Mouse (Mus musculus): Measurements from ENCODE around the gene Eml2. TPM values are rescaled to one million over a fixed set of nuclear protein-coding genes. Genes with fewer than 3 reads are reported as not detected.

Gene Eml2
- polyA plus RNA-seq, 1 experiment from 2014 or later = 4.0 TPM

DNA sequence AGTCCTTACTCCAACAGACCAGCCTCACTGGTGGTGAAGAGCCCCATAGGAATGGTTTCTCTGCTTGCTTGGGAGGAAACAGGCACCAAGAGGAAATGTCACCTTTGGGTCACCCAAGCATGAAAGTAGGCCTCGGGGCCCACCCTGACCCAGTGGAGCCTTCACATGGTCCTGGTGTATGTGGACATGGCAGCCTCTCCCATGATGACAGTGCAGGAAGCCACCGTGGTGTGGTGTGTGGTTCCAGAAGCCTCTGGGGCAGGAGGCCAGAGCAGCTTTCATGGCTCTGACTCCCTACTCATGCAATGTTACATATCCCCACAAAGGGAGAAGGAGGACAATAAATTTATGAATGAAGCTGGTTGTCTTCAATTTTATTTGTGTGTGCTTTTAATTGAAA lies 71.3 kb downstream of the Eml2 start:
- Histone ChIP-seq H3K9ac (ENCODE audit: low read depth, low read length) (no peak overlapping the region; the same call in 1 of the 2 replicates), H3K27me3 (ENCODE audit: control insufficient read depth, insufficient read depth, low read depth, low read length) (no peaks in the 10 kb centered on the region), H3K36me3 (ENCODE audit: control insufficient read depth, insufficient read depth) (peaks cover 3% of the 10 kb centered on the region; the same call in 1 of the 2 replicates), H3K4me2 (ENCODE audit: low read depth, low read length) (no peak overlapping the region), H3K4me1 (ENCODE audit: control insufficient read depth, low read depth, low read length) (peaks cover 30% of the 10 kb centered on the region), H3K9me3 (replicated peaks; ENCODE audit: control insufficient read depth, low read length) (no peaks in the 10 kb centered on the region), H3K4me3 (ENCODE audit: low read depth, low read length) (no peak overlapping the region), H3K27ac (ENCODE audit: low read length) (peak overlapping the region; percentile 71; the same call in 1 of the 2 replicates)
- 74% methylated on average over 2 of the region's 2 CpGs for WGBS (ENCODE audit: insufficient replicate concordance)
- ATAC-seq (ENCODE audit: low read depth) = no peak

GRCm38 (mm10) chr7:19252078-19252477 lies 75.9 kb downstream of the Eml2 start:
- Histone ChIP-seq H3K4me2 (ENCODE audit: low read depth, low read length) (no peak overlapping the region), H3K9ac (ENCODE audit: low read depth, low read length) (no peak overlapping the region), H3K4me1 (ENCODE audit: control insufficient read depth, low read depth, low read length) (peaks cover 13% of the 10 kb centered on the region), H3K27ac (ENCODE audit: low read length) (no peak overlapping the region), H3K27me3 (ENCODE audit: control insufficient read depth, insufficient read depth, low read depth, low read length) (no peaks in the 10 kb centered on the region), H3K36me3 (ENCODE audit: control insufficient read depth, insufficient read depth) (peaks cover 3% of the 10 kb centered on the region), H3K4me3 (ENCODE audit: low read depth, low read length) (no peak overlapping the region), H3K9me3 (replicated peaks; ENCODE audit: control insufficient read depth, low read length) (no peaks in the 10 kb centered on the region)
- 63% methylated on average over 4 of the region's 4 CpGs for WGBS (ENCODE audit: insufficient replicate concordance)
- ATAC-seq (ENCODE audit: low read depth) = no peak

DNA sequence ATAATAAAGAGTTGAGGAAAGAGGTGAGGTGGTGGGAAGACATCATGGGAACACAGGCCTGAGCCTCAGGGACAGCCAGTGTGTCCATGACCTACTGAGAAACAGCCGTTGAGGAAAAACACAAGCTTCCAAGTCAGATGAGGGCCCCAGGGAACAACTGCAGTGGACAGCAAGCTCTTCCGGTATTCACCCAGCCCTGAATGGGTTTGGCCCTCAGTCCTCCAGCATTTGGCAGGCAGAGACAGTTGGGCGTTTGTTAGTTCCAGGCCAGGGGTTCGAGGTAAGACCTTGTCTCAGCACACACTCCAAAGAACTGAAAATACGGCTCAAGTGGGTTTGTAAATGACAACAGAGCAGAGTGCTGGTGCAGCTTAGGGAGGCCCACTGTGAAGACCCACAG lies 77.2 kb downstream of the Eml2 start:
- H3K36me3 ChIP-seq (ENCODE audit: control insufficient read depth, insufficient read depth) = peaks cover 6% of the 10 kb centered on the region
- 56% methylated on average over 5 of the region's 5 CpGs for whole genome bisulfite sequencing (ENCODE audit: insufficient replicate concordance)
- H3K9me3 ChIP-seq (replicated peaks; ENCODE audit: control insufficient read depth, low read length) = no peaks in the 10 kb centered on the region
- no peak for ATAC-seq (ENCODE audit: low read depth)
- H3K4me2 ChIP-seq (ENCODE audit: low read depth, low read length) = no peak overlapping the region
- H3K4me3 ChIP-seq (ENCODE audit: low read depth, low read length) = no peak overlapping the region
- H3K4me1 ChIP-seq (ENCODE audit: control insufficient read depth, low read depth, low read length) = peaks cover 21% of the 10 kb centered on the region
- no peak overlapping the region for H3K9ac ChIP-seq (ENCODE audit: low read depth, low read length)
- no peak overlapping the region; the same call in 1 of the 2 replicates for H3K27ac ChIP-seq (ENCODE audit: low read length)
- H3K27me3 ChIP-seq (ENCODE audit: control insufficient read depth, insufficient read depth, low read depth, low read length) = no peaks in the 10 kb centered on the region

- H3K4me3 ChIP-seq (ENCODE audit: low read depth, low read length) = no peak overlapping the region
- H3K9me3 ChIP-seq (replicated peaks; ENCODE audit: control insufficient read depth, low read length) = no peaks in the 10 kb centered on the region
- peaks cover 22% of the 10 kb centered on the region for H3K4me1 ChIP-seq (ENCODE audit: control insufficient read depth, low read depth, low read length)
- H3K9ac ChIP-seq (ENCODE audit: low read depth, low read length) = no peak overlapping the region
- no peak for ATAC-seq (ENCODE audit: low read depth)
- H3K27ac ChIP-seq (ENCODE audit: low read length) = no peak overlapping the region
- H3K27me3 ChIP-seq (ENCODE audit: control insufficient read depth, insufficient read depth, low read depth, low read length) = no peaks in the 10 kb centered on the region
- H3K36me3 ChIP-seq (ENCODE audit: control insufficient read depth, insufficient read depth) = peaks cover 17% of the 10 kb centered on the region
- no peak overlapping the region for H3K4me2 ChIP-seq (ENCODE audit: low read depth, low read length)
- 90% methylated on average over 16 of the region's 17 CpGs for WGBS (ENCODE audit: insufficient replicate concordance)
These were observed 79.2 kb downstream of the Eml2 start for GRCm38 (mm10) chr7:19255395-19255794.

MicroRNAs encoded within 50 kb of the gene (microRNA counts, 519-probe panel; counts per million panel counts)
- microRNA mmu-miR-330 = 2,045 counts per million, percentile 29 among the panel's probes with 10 or more counts

Small RNA genes lying within 50 kb of the gene (microRNA-seq; reads per million reads assigned to microRNA genes)
- gene Mir330 = 179 reads per million, percentile 58 among the genes with 10 or more reads in this experiment

Other genes with a start within 250 kb of the Eml2 start
- gene Nanos2, start 189.0 kb upstream of the Eml2 start, polyA plus RNA-seq (2015; fragmentation: Nextera tagmentation; extraction: Ambion mirVana) = not detected in 2 replicates
- gene Mypop, start 185.2 kb upstream of the Eml2 start, polyA plus RNA-seq (2015; fragmentation: Nextera tagmentation; extraction: Ambion mirVana) = 0.12 and 0.48 TPM in 2 replicates
- gene Irf2bp1, start 172.4 kb upstream of the Eml2 start, polyA plus RNA-seq (2015; fragmentation: Nextera tagmentation; extraction: Ambion mirVana) = 6.4 and 6.6 TPM in 2 replicates
- 60.8 and 63.7 TPM in 2 replicates for gene Foxa3, start 152.9 kb upstream of the Eml2 start, polyA plus RNA-seq (2015; fragmentation: Nextera tagmentation; extraction: Ambion mirVana)
- gene Sympk, start 152.0 kb upstream of the Eml2 start, polyA plus RNA-seq (2015; fragmentation: Nextera tagmentation; extraction: Ambion mirVana) = 13.8 TPM in 2 replicates
- not detected in 2 replicates for gene Rsph6a, start 121.7 kb upstream of the Eml2 start, polyA plus RNA-seq (2015; fragmentation: Nextera tagmentation; extraction: Ambion mirVana)
- 2.4 and 3.5 TPM in 2 replicates for gene Dmwd, start 100.2 kb upstream of the Eml2 start, polyA plus RNA-seq (2015; fragmentation: Nextera tagmentation; extraction: Ambion mirVana)
- gene Dmpk, start 92.6 kb upstream of the Eml2 start, polyA plus RNA-seq (2015; fragmentation: Nextera tagmentation; extraction: Ambion mirVana) = 12.2 and 17.1 TPM in 2 replicates
- 0.77 and 0.93 TPM in 2 replicates for gene Six5, start 81.8 kb upstream of the Eml2 start, polyA plus RNA-seq (2015; fragmentation: Nextera tagmentation; extraction: Ambion mirVana)
- gene Gm4969, start 58.1 kb upstream of the Eml2 start, polyA plus RNA-seq (2015; fragmentation: Nextera tagmentation; extraction: Ambion mirVana) = 0.11 and 0.12 TPM in 2 replicates
- gene Fbxo46, start 56.6 kb upstream of the Eml2 start, polyA plus RNA-seq (2015; fragmentation: Nextera tagmentation; extraction: Ambion mirVana) = 4.7 and 5.2 TPM in 2 replicates
- 3.9 and 4.0 TPM in 2 replicates for gene Qpctl, start 27.1 kb upstream of the Eml2 start, polyA plus RNA-seq (2015; fragmentation: Nextera tagmentation; extraction: Ambion mirVana)
- 47.9 and 54.4 TPM in 2 replicates for gene Snrpd2, start 26.7 kb upstream of the Eml2 start, polyA plus RNA-seq (2015; fragmentation: Nextera tagmentation; extraction: Ambion mirVana)
- gene Gipr, start 10.3 kb upstream of the Eml2 start, polyA plus RNA-seq (2015; fragmentation: Nextera tagmentation; extraction: Ambion mirVana) = 0.99 and 2.1 TPM in 2 replicates
- 0.49 and 0.60 TPM in 2 replicates for gene Gpr4, start 36.1 kb downstream of the Eml2 start, polyA plus RNA-seq (2015; fragmentation: Nextera tagmentation; extraction: Ambion mirVana)
- gene Opa3, start 51.9 kb downstream of the Eml2 start, polyA plus RNA-seq (2015; fragmentation: Nextera tagmentation; extraction: Ambion mirVana) = 13.2 and 14.3 TPM in 2 replicates
- 32.8 and 33.0 TPM in 2 replicates for gene Vasp, start 95.4 kb downstream of the Eml2 start, polyA plus RNA-seq (2015; fragmentation: Nextera tagmentation; extraction: Ambion mirVana)
- 0.11 TPM in 1 of 2 replicates, not detected in the other for gene Ppm1n, start 103.6 kb downstream of the Eml2 start, polyA plus RNA-seq (2015; fragmentation: Nextera tagmentation; extraction: Ambion mirVana)
- 2.9 and 4.1 TPM in 2 replicates for gene Rtn2, start 106.2 kb downstream of the Eml2 start, polyA plus RNA-seq (2015; fragmentation: Nextera tagmentation; extraction: Ambion mirVana)
- not detected in 2 replicates for gene Fosb, start 133.6 kb downstream of the Eml2 start, polyA plus RNA-seq (2015; fragmentation: Nextera tagmentation; extraction: Ambion mirVana)
- gene Ercc1, start 168.4 kb downstream of the Eml2 start, polyA plus RNA-seq (2015; fragmentation: Nextera tagmentation; extraction: Ambion mirVana) = 11.4 and 14.5 TPM in 2 replicates
- gene Cd3eap, start 183.1 kb downstream of the Eml2 start, polyA plus RNA-seq (2015; fragmentation: Nextera tagmentation; extraction: Ambion mirVana) = 6.8 TPM in 2 replicates
- 0.57 and 0.85 TPM in 2 replicates for gene Ppp1r13l, start 183.3 kb downstream of the Eml2 start, polyA plus RNA-seq (2015; fragmentation: Nextera tagmentation; extraction: Ambion mirVana)
- gene Ercc2, start 205.6 kb downstream of the Eml2 start, polyA plus RNA-seq (2015; fragmentation: Nextera tagmentation; extraction: Ambion mirVana) = 5.9 and 6.2 TPM in 2 replicates
- 0.34 and 0.51 TPM in 2 replicates for gene Klc3, start 227.7 kb downstream of the Eml2 start, polyA plus RNA-seq (2015; fragmentation: Nextera tagmentation; extraction: Ambion mirVana)
- gene Ckm, start 228.4 kb downstream of the Eml2 start, polyA plus RNA-seq (2015; fragmentation: Nextera tagmentation; extraction: Ambion mirVana) = 27.9 and 65.4 TPM in 2 replicates